Mouse (Mus musculus): Measurements from ENCODE around the gene Trim7. TPM values are rescaled to one million over a fixed set of nuclear protein-coding genes. Genes with fewer than 3 reads are reported as not detected.
A peak's percentile ranks its signal among the peaks of the same experiment; 100 is the strongest.

The Trim7 gene
- polyA plus RNA-seq, 1 experiment from 2014 or later = 3.0 TPM

DNA sequence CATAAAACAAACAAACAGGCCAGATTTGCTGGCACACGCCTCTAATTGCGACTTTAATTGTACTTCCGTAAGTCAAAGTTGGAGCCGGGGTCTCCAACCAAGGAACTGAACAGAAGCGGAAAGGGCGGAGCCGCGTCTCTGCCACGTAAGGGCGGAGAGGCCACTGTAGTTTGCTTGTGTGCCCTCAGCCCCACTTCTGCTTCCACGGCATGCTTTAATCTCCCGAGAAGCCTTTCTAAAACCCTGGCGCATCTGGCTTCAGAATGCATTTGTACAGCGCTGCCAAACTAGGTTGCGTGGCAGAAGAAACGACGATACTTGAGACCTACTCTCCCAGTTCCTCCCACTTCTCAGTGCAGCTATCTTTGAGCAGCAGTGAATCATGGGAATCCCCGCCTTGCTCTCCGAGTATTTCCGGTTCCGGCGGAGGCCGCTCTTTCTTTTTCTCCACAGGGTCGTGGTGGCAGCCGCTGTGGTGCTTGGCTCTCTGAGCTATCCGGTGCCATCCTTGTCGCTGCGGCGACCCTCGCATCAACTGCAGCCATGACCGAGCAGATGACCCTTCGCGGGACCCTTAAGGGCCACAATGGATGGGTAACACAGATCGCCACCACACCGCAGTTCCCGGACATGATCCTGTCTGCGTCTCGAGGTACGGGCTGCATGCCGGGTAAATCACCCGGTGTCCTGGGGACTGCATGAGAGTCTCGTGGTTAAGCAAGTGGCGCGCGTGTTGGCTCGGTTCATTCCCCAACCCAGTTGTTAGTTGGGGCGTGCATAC is 25.8 kb upstream of the Trim7 start, which contains the start of gene Rack1:
Gene Rack1 (plus strand): TSS at position 412 of the 781 bp plus-strand sequence.
- WGBS = under 1% methylated on average over 47 of the region's 47 CpGs
- TF ChIP-seq EP300 (optimal IDR thresholded peaks at IDR 0.05) (peak; percentile 51), CTCF (IDR thresholded peaks at IDR 0.05; ENCODE audit: low read depth) (no peak)
- ATAC-seq (ENCODE audit: low FRiP score, low TSS enrichment) = peak; percentile 91

DNA sequence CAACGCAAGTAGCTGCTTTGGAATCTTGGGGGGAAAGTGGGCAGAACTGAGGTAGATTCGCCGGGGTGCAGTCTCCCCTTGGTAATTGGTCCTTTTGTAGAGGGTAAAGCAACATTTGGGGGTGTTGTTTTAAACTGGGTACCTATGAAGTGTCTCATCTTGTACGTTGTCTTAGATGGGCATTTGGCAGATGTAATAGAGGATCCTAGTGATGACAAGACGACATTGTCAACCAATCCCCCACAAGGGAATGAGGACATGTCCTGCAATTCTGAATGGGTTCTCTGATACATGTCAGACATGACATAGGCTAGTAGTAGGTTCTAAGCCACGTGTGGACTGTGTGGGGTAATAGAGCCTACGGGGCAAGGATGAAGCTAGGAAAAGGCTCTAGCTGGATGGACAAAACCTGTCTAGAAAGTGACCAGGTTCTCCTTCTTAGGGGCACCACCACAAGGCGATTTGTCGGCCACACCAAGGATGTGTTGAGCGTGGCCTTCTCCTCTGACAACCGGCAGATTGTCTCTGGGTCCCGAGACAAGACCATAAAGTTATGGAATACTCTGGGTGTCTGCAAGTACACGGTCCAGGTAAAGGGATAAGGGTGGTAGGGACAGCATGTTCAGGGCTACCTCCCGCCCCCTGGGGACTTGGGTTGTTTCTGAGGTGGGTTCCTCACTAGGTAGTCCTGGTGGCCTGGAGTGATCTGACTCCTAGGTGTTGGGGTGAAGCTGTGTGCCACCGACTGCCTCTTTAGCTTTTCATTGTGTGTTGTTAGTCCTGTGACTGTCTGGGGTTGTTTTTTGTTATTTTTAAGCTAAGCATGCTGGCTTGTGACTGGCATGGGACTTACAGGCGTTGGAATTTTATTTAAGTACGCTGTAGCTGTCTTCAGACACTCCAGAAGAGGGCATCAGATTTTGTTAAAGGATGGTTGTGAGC is 23.8 kb upstream of the Trim7 start:
- DNase-seq (ENCODE audit: low spot score) (no peak), ATAC-seq (ENCODE audit: low FRiP score, low TSS enrichment) (no peak)
- peaks cover 30% of the 10 kb centered on the region for H3K36me3 ChIP-seq (ENCODE audit: control insufficient read depth, insufficient read depth, low read length)
- H3K4me3 ChIP-seq (ENCODE audit: low read depth, low read length) = peak overlapping the region; percentile 76
- no peaks in the 10 kb centered on the region for H3K4me1 ChIP-seq (replicated peaks; ENCODE audit: control insufficient read depth, insufficient read depth)
- 64% methylated on average over 17 of the region's 17 CpGs for WGBS
- peak overlapping the region; percentile 92 for H3K9ac ChIP-seq (ENCODE audit: low read length)
- TF ChIP-seq EP300 (optimal IDR thresholded peaks at IDR 0.05) = no peak
- TF ChIP-seq CTCF (IDR thresholded peaks at IDR 0.05; ENCODE audit: low read depth) = no peak
- H3K4me2 ChIP-seq (replicated peaks; ENCODE audit: low read depth) = peak overlapping the region; percentile 86
- no peaks in the 10 kb centered on the region for H3K27me3 ChIP-seq (ENCODE audit: control insufficient read depth, insufficient read depth, low read length)
- H3K27ac ChIP-seq (replicated peaks) = no peak overlapping the region
- H3K9me3 ChIP-seq (ENCODE audit: control insufficient read depth, low read length) = no peaks in the 10 kb centered on the region

More for the DNA sequence above, 25.8 kb upstream of the Trim7 start, which contains the start of gene Rack1:
- H3K9me3 ChIP-seq (ENCODE audit: control insufficient read depth, low read length) = no peaks in the 10 kb centered on the region
- peak within 1 kb of the TSS; percentile 86 for H3K4me2 ChIP-seq (replicated peaks; ENCODE audit: low read depth)
- H3K4me1 ChIP-seq (replicated peaks; ENCODE audit: control insufficient read depth, insufficient read depth) = no peaks in the 10 kb centered on the region
- H3K9ac ChIP-seq (ENCODE audit: low read length) = peak within 1 kb of the TSS; percentile 92
- peak; percentile 91 for DNase-seq (ENCODE audit: low spot score)
- H3K36me3 ChIP-seq (ENCODE audit: control insufficient read depth, insufficient read depth, low read length) = peaks cover 19% of the 10 kb centered on the region
- no peaks in the 10 kb centered on the region for H3K27me3 ChIP-seq (ENCODE audit: control insufficient read depth, insufficient read depth, low read length)
- peak within 1 kb of the TSS; percentile 95 for H3K27ac ChIP-seq (replicated peaks)
- H3K4me3 ChIP-seq (ENCODE audit: low read depth, low read length) = peak within 1 kb of the TSS; percentile 76

DNA sequence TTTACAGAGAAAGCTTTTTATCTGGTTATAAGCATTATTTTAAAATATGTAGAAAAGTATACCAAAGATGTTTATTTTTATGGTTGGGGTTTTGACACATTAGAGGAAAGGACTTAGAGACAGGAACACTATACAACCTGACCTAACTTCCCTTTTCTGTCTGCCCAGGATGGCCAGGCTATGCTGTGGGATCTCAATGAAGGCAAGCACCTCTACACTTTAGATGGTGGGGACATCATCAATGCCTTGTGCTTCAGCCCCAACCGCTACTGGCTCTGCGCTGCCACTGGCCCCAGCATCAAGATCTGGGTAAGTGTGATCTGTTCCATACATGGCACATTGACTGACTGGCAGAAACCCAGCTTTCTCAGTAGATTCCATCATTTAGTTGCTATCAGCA is 22.0 kb upstream of the Trim7 start:
- TF ChIP-seq EP300 (optimal IDR thresholded peaks at IDR 0.05) (no peak), CTCF (IDR thresholded peaks at IDR 0.05; ENCODE audit: low read depth) (no peak)
- WGBS = 96% methylated on average over 2 of the region's 2 CpGs
- H3K9me3 ChIP-seq (ENCODE audit: control insufficient read depth, low read length) = no peaks in the 10 kb centered on the region
- DNase-seq (ENCODE audit: low spot score) (no peak), ATAC-seq (ENCODE audit: low FRiP score, low TSS enrichment) (no peak)
- H3K27ac ChIP-seq (replicated peaks) = no peak overlapping the region
- H3K4me2 ChIP-seq (replicated peaks; ENCODE audit: low read depth) = no peak overlapping the region
- H3K4me1 ChIP-seq (replicated peaks; ENCODE audit: control insufficient read depth, insufficient read depth) = no peaks in the 10 kb centered on the region
- H3K4me3 ChIP-seq (ENCODE audit: low read depth, low read length) = no peak overlapping the region
- H3K27me3 ChIP-seq (ENCODE audit: control insufficient read depth, insufficient read depth, low read length) = no peaks in the 10 kb centered on the region
- peaks cover 42% of the 10 kb centered on the region for H3K36me3 ChIP-seq (ENCODE audit: control insufficient read depth, insufficient read depth, low read length)
- H3K9ac ChIP-seq (ENCODE audit: low read length) = no peak overlapping the region

DNA sequence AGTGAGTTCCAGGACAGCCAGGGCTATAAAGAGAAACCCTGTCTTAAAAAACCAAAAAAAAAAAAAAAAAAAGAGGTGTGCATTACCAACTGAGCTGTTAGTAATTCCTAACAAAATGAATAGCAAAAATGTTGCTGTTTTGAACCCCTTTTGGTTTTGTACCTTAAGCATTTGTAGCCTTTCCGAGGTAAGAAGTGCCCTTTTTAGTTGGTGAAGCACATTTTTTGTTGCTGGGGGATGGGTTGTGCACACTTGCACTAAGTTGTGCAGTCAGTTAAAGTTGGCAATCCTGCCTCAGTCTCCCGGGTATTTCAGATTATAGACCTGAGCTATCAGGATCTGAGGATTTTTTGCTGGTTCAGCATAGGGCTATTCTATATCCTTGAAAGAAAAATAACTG is 21.0 kb upstream of the Trim7 start:
- Histone ChIP-seq H3K9ac (ENCODE audit: low read length) (no peak overlapping the region), H3K36me3 (ENCODE audit: control insufficient read depth, insufficient read depth, low read length) (peaks cover 45% of the 10 kb centered on the region), H3K27ac (replicated peaks) (no peak overlapping the region), H3K4me2 (replicated peaks; ENCODE audit: low read depth) (no peak overlapping the region), H3K27me3 (ENCODE audit: control insufficient read depth, insufficient read depth, low read length) (no peaks in the 10 kb centered on the region), H3K9me3 (ENCODE audit: control insufficient read depth, low read length) (no peaks in the 10 kb centered on the region), H3K4me3 (ENCODE audit: low read depth, low read length) (no peak overlapping the region), H3K4me1 (replicated peaks; ENCODE audit: control insufficient read depth, insufficient read depth) (no peaks in the 10 kb centered on the region)
- 86% methylated on average over 2 of the region's 2 CpGs for WGBS
- DNase-seq (ENCODE audit: low spot score) = no peak
- ATAC-seq (ENCODE audit: low FRiP score, low TSS enrichment) = no peak
- TF ChIP-seq EP300 (optimal IDR thresholded peaks at IDR 0.05) = no peak
- no peak for TF ChIP-seq CTCF (IDR thresholded peaks at IDR 0.05; ENCODE audit: low read depth)

DNA sequence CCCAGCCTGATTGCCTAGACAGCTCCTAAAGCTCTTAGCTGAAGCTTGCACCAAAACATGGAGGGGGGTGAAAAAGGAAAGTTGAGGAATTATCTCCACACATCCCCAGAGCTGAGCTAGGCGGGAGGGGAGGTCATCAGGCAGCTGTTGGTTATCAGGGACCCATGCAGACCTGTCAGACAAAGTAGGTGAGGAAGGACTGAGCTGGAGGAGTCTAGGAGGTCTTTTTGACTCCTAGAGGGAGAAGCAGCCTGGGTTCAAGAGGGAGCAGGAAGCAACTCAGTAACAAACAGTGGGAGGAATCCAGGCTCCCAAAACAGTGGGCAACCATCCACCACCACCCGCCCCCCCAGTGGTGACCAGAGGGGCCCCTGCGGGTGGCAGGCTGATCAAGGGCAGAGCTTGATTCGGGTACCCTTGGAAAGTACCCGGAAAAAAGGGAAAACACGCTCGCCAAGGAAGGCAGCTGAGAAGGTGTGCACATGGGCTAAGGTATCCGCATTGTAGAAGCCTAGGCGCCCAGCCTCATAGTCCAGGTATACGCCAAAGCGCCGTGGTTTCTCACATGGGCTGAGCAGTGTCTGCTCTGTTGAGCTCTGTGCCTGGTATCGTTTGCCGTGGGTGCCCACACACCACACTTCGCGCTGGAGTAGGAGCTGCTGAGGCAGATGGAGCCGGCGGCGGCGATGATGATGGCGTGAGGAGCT is 18.9 kb upstream of the Trim7 start:
- no peak overlapping the region; the same call in 1 of the 2 replicates for H3K9ac ChIP-seq (ENCODE audit: low read length)
- no peaks in the 10 kb centered on the region for H3K9me3 ChIP-seq (ENCODE audit: control insufficient read depth, low read length)
- DNase-seq (ENCODE audit: low spot score) (no peak), ATAC-seq (ENCODE audit: low FRiP score, low TSS enrichment) (peak; percentile 41; the same call in 1 of the 2 replicates)
- TF ChIP-seq CTCF (IDR thresholded peaks at IDR 0.05; ENCODE audit: low read depth) (no peak), EP300 (optimal IDR thresholded peaks at IDR 0.05) (no peak)
- no peaks in the 10 kb centered on the region for H3K4me1 ChIP-seq (replicated peaks; ENCODE audit: control insufficient read depth, insufficient read depth)
- whole genome bisulfite sequencing = 62% methylated on average over 21 of the region's 21 CpGs
- H3K4me2 ChIP-seq (replicated peaks; ENCODE audit: low read depth) = no peak overlapping the region
- peak overlapping the region; percentile 53; the same call in 1 of the 2 replicates for H3K27ac ChIP-seq (replicated peaks)
- H3K36me3 ChIP-seq (ENCODE audit: control insufficient read depth, insufficient read depth, low read length) = peaks cover 47% of the 10 kb centered on the region
- H3K27me3 ChIP-seq (ENCODE audit: control insufficient read depth, insufficient read depth, low read length) = no peaks in the 10 kb centered on the region
- H3K4me3 ChIP-seq (ENCODE audit: low read depth, low read length) = no peak overlapping the region
